Mouse (Mus musculus): ENCODE data around the gene C2cd3. TPM values are rescaled to one million over a fixed set of nuclear protein-coding genes. Genes with fewer than 3 reads are reported as not detected.

Gene C2cd3
- polyA plus RNA-seq, 1 experiment from 2014 or later = 19.3 TPM

- peaks cover 77% of the 10 kb centered on the region for H3K36me3 ChIP-seq (ENCODE audit: control insufficient read depth, insufficient read depth, low read length)
- 87% methylated on average over 4 of the region's 4 CpGs for WGBS
Measured at GRCm38 (mm10) chr7:100443728-100444127, 71.7 kb downstream of the C2cd3 start.

GRCm38 (mm10) chr7:100446271-100446670 is 74.2 kb downstream of the C2cd3 start:
- no peak overlapping the region for H3K4me3 ChIP-seq (ENCODE audit: control insufficient read depth in 1 of 2, insufficient read depth in 1 of 2, low read depth in 1 of 2, low read length in 2 of 2)
- 97% methylated on average over 5 of the region's 5 CpGs for WGBS
- H3K36me3 ChIP-seq (ENCODE audit: control insufficient read depth, insufficient read depth, low read length) = peaks cover 80% of the 10 kb centered on the region
- H3K9me3 ChIP-seq (ENCODE audit: control insufficient read depth, low read length) = no peaks in the 10 kb centered on the region
- H3K27ac ChIP-seq (replicated peaks in 1 of 2; ENCODE audit: control insufficient read depth in 1 of 2, insufficient read depth in 1 of 2, low read depth in 2 of 2, low read length in 2 of 2) = no peak overlapping the region
- ATAC-seq (ENCODE audit: insufficient number of reproducible peaks, insufficient read depth, low FRiP score, low read depth) = no peak
- no peak overlapping the region for H3K9ac ChIP-seq (ENCODE audit: low read length)
- no peaks in the 10 kb centered on the region for H3K27me3 ChIP-seq (ENCODE audit: control insufficient read depth, insufficient read depth, low read length)
- H3K4me2 ChIP-seq (ENCODE audit: low read length) = no peak overlapping the region
- H3K4me1 ChIP-seq (ENCODE audit: control insufficient read depth in 2 of 2, insufficient read depth in 2 of 2, low read length in 2 of 2) = no peaks in the 10 kb centered on the region

More at GRCm38 (mm10) chr7:100443728-100444127, 71.7 kb downstream of the C2cd3 start:
- Histone ChIP-seq H3K4me2 (ENCODE audit: low read length) (no peak overlapping the region), H3K27ac (replicated peaks in 1 of 2; ENCODE audit: control insufficient read depth in 1 of 2, insufficient read depth in 1 of 2, low read depth in 2 of 2, low read length in 2 of 2) (no peak overlapping the region), H3K27me3 (ENCODE audit: control insufficient read depth, insufficient read depth, low read length) (no peaks in the 10 kb centered on the region), H3K9ac (ENCODE audit: low read length) (no peak overlapping the region), H3K4me3 (ENCODE audit: control insufficient read depth in 1 of 2, insufficient read depth in 1 of 2, low read depth in 1 of 2, low read length in 2 of 2) (no peak overlapping the region), H3K9me3 (ENCODE audit: control insufficient read depth, low read length) (no peaks in the 10 kb centered on the region), H3K4me1 (ENCODE audit: control insufficient read depth in 2 of 2, insufficient read depth in 2 of 2, low read length in 2 of 2) (no peaks in the 10 kb centered on the region)
- no peak for ATAC-seq (ENCODE audit: insufficient number of reproducible peaks, insufficient read depth, low FRiP score, low read depth)

GRCm38 (mm10) chr7:100448530-100448929 is 76.5 kb downstream of the C2cd3 start:
- Histone ChIP-seq H3K4me2 (ENCODE audit: low read length) (no peak overlapping the region), H3K9me3 (ENCODE audit: control insufficient read depth, low read length) (no peaks in the 10 kb centered on the region), H3K9ac (ENCODE audit: low read length) (no peak overlapping the region), H3K27ac (replicated peaks in 1 of 2; ENCODE audit: control insufficient read depth in 1 of 2, insufficient read depth in 1 of 2, low read depth in 2 of 2, low read length in 2 of 2) (no peak overlapping the region), H3K27me3 (ENCODE audit: control insufficient read depth, insufficient read depth, low read length) (no peaks in the 10 kb centered on the region), H3K4me1 (ENCODE audit: control insufficient read depth in 2 of 2, insufficient read depth in 2 of 2, low read length in 2 of 2) (no peaks in the 10 kb centered on the region), H3K4me3 (ENCODE audit: control insufficient read depth in 1 of 2, insufficient read depth in 1 of 2, low read depth in 1 of 2, low read length in 2 of 2) (no peak overlapping the region), H3K36me3 (ENCODE audit: control insufficient read depth, insufficient read depth, low read length) (peaks cover 80% of the 10 kb centered on the region)
- no peak for ATAC-seq (ENCODE audit: insufficient number of reproducible peaks, insufficient read depth, low FRiP score, low read depth)
- WGBS = 89% methylated on average over 12 of the region's 12 CpGs

- Histone ChIP-seq H3K27me3 (ENCODE audit: control insufficient read depth, insufficient read depth, low read length) (no peaks in the 10 kb centered on the region), H3K9me3 (ENCODE audit: control insufficient read depth, low read length) (no peaks in the 10 kb centered on the region), H3K36me3 (ENCODE audit: control insufficient read depth, insufficient read depth, low read length) (peaks cover 80% of the 10 kb centered on the region), H3K4me2 (ENCODE audit: low read length) (no peak overlapping the region), H3K27ac (replicated peaks in 1 of 2; ENCODE audit: control insufficient read depth in 1 of 2, insufficient read depth in 1 of 2, low read depth in 2 of 2, low read length in 2 of 2) (no peak overlapping the region), H3K4me3 (ENCODE audit: control insufficient read depth in 1 of 2, insufficient read depth in 1 of 2, low read depth in 1 of 2, low read length in 2 of 2) (no peak overlapping the region), H3K4me1 (ENCODE audit: control insufficient read depth in 2 of 2, insufficient read depth in 2 of 2, low read length in 2 of 2) (no peaks in the 10 kb centered on the region), H3K9ac (ENCODE audit: low read length) (no peak overlapping the region)
- 83% methylated on average over 3 of the region's 3 CpGs for WGBS
- no peak for ATAC-seq (ENCODE audit: insufficient number of reproducible peaks, insufficient read depth, low FRiP score, low read depth)
Measured at GRCm38 (mm10) chr7:100448985-100449384, 77.0 kb downstream of the C2cd3 start.

GRCm38 (mm10) chr7:100458153-100458552 is 86.1 kb downstream of the C2cd3 start:
- Histone ChIP-seq H3K27me3 (ENCODE audit: control insufficient read depth, insufficient read depth, low read length) (no peaks in the 10 kb centered on the region), H3K9ac (ENCODE audit: low read length) (no peak overlapping the region), H3K27ac (replicated peaks in 1 of 2; ENCODE audit: control insufficient read depth in 1 of 2, insufficient read depth in 1 of 2, low read depth in 2 of 2, low read length in 2 of 2) (peak overlapping the region in 1 of 2 experiments; percentile 50; a peak in 1 of 4 replicates), H3K4me2 (ENCODE audit: low read length) (no peak overlapping the region), H3K4me3 (ENCODE audit: control insufficient read depth in 1 of 2, insufficient read depth in 1 of 2, low read depth in 1 of 2, low read length in 2 of 2) (no peak overlapping the region), H3K36me3 (ENCODE audit: control insufficient read depth, insufficient read depth, low read length) (peaks cover 68% of the 10 kb centered on the region), H3K4me1 (ENCODE audit: control insufficient read depth in 2 of 2, insufficient read depth in 2 of 2, low read length in 2 of 2) (peaks cover 7 to 13% of the 10 kb centered on the region in 2 experiments), H3K9me3 (ENCODE audit: control insufficient read depth, low read length) (no peaks in the 10 kb centered on the region)
- 55% methylated on average over 1 of the region's 1 CpGs for WGBS
- no peak for ATAC-seq (ENCODE audit: insufficient number of reproducible peaks, insufficient read depth, low FRiP score, low read depth)

- H3K4me1 ChIP-seq (ENCODE audit: control insufficient read depth in 2 of 2, insufficient read depth in 2 of 2, low read length in 2 of 2) = peaks cover 10 to 21% of the 10 kb centered on the region in 2 experiments
- no peaks in the 10 kb centered on the region for H3K27me3 ChIP-seq (ENCODE audit: control insufficient read depth, insufficient read depth, low read length)
- no peak overlapping the region for H3K4me3 ChIP-seq (ENCODE audit: control insufficient read depth in 1 of 2, insufficient read depth in 1 of 2, low read depth in 1 of 2, low read length in 2 of 2)
- H3K4me2 ChIP-seq (ENCODE audit: low read length) = no peak overlapping the region
- H3K9me3 ChIP-seq (ENCODE audit: control insufficient read depth, low read length) = no peaks in the 10 kb centered on the region
- WGBS = 90% methylated on average over 3 of the region's 3 CpGs
- H3K36me3 ChIP-seq (ENCODE audit: control insufficient read depth, insufficient read depth, low read length) = peaks cover 62% of the 10 kb centered on the region
- H3K9ac ChIP-seq (ENCODE audit: low read length) = no peak overlapping the region
- no peak overlapping the region for H3K27ac ChIP-seq (replicated peaks in 1 of 2; ENCODE audit: control insufficient read depth in 1 of 2, insufficient read depth in 1 of 2, low read depth in 2 of 2, low read length in 2 of 2)
- no peak for ATAC-seq (ENCODE audit: insufficient number of reproducible peaks, insufficient read depth, low FRiP score, low read depth)
Measured at GRCm38 (mm10) chr7:100459862-100460261, 87.8 kb downstream of the C2cd3 start.

GRCm38 (mm10) chr7:100461621-100462151 is 89.7 kb downstream of the C2cd3 start:
- no peak for ATAC-seq (ENCODE audit: insufficient number of reproducible peaks, insufficient read depth, low FRiP score, low read depth)
- Histone ChIP-seq H3K4me3 (ENCODE audit: control insufficient read depth in 1 of 2, insufficient read depth in 1 of 2, low read depth in 1 of 2, low read length in 2 of 2) (no peak overlapping the region), H3K4me2 (ENCODE audit: low read length) (no peak overlapping the region), H3K9ac (ENCODE audit: low read length) (no peak overlapping the region), H3K4me1 (ENCODE audit: control insufficient read depth in 2 of 2, insufficient read depth in 2 of 2, low read length in 2 of 2) (peaks cover 23 to 39% of the 10 kb centered on the region in 2 experiments), H3K36me3 (ENCODE audit: control insufficient read depth, insufficient read depth, low read length) (peaks cover 43% of the 10 kb centered on the region), H3K27ac (replicated peaks in 1 of 2; ENCODE audit: control insufficient read depth in 1 of 2, insufficient read depth in 1 of 2, low read depth in 2 of 2, low read length in 2 of 2) (no peak overlapping the region), H3K27me3 (ENCODE audit: control insufficient read depth, insufficient read depth, low read length) (no peaks in the 10 kb centered on the region), H3K9me3 (ENCODE audit: control insufficient read depth, low read length) (no peaks in the 10 kb centered on the region)
- WGBS = 71% methylated on average over 6 of the region's 6 CpGs

- H3K4me2 ChIP-seq (ENCODE audit: low read length) = no peak overlapping the region
- H3K4me3 ChIP-seq (ENCODE audit: control insufficient read depth in 1 of 2, insufficient read depth in 1 of 2, low read depth in 1 of 2, low read length in 2 of 2) = no peak overlapping the region
- no peak overlapping the region for H3K9ac ChIP-seq (ENCODE audit: low read length)
- 69% methylated on average over 9 of the region's 9 CpGs for WGBS
- H3K27ac ChIP-seq (replicated peaks in 1 of 2; ENCODE audit: control insufficient read depth in 1 of 2, insufficient read depth in 1 of 2, low read depth in 2 of 2, low read length in 2 of 2) = no peak overlapping the region
- H3K27me3 ChIP-seq (ENCODE audit: control insufficient read depth, insufficient read depth, low read length) = no peaks in the 10 kb centered on the region
- H3K36me3 ChIP-seq (ENCODE audit: control insufficient read depth, insufficient read depth, low read length) = peaks cover 40% of the 10 kb centered on the region
- no peak for ATAC-seq (ENCODE audit: insufficient number of reproducible peaks, insufficient read depth, low FRiP score, low read depth)
- no peaks in the 10 kb centered on the region for H3K9me3 ChIP-seq (ENCODE audit: control insufficient read depth, low read length)
- peaks cover 26 to 41% of the 10 kb centered on the region in 2 experiments for H3K4me1 ChIP-seq (ENCODE audit: control insufficient read depth in 2 of 2, insufficient read depth in 2 of 2, low read length in 2 of 2)
Measured at GRCm38 (mm10) chr7:100463194-100463593, 91.2 kb downstream of the C2cd3 start.

Measured in heart, embryonic 14.5 days (tissue).